Mouse (Mus musculus) CH12.LX (cell line): ENCODE data around the gene Syn3. TPM values are rescaled to one million over a fixed set of nuclear protein-coding genes. Genes with fewer than 3 reads are reported as not detected.

ENCODE experiments used
- DNase-seq: peaks from one replicate; pipeline ENCODE4 v3.0.0-alpha.2; 2013; ENCODE audit errors: extremely low read depth
- H3K27ac ChIP-seq: 2 replicates; pipeline ENCODE4 v1.5.1; 2012; ENCODE audit warnings: low read depth, mild to moderate bottlenecking, control low read depth, moderate library complexity; ENCODE audit not compliant: insufficient read depth
- H3K27me3 ChIP-seq: replicated peaks from 2 replicates; pipeline ENCODE3; 2012; ENCODE audit warnings: inconsistent platforms
- H3K36me3 ChIP-seq, 2 experiments: replicated peaks in 1 of 2; 2 replicates each; pipeline versions ENCODE3 to v1.6.1; 2012; ENCODE audit warnings: inconsistent platforms in 1 of 2, low read length in 1 of 2, mild to moderate bottlenecking in 1 of 2, mixed read lengths in 1 of 2, moderate library complexity in 1 of 2; ENCODE audit not compliant: control insufficient read depth in 1 of 2, insufficient read depth in 1 of 2
- H3K4me1 ChIP-seq, 2 experiments: 2 replicates each; pipeline ENCODE4 v1.6.1; 2012; ENCODE audit warnings: inconsistent platforms in 1 of 2, moderate library complexity in 1 of 2; ENCODE audit not compliant: insufficient read depth in 2 of 2, control insufficient read depth in 1 of 2
- H3K4me2 ChIP-seq: 2 replicates; pipeline ENCODE4 v1.6.1; 2012; ENCODE audit warnings: low read depth, mild to moderate bottlenecking, control low read depth; ENCODE audit not compliant: poor library complexity, insufficient read depth, severe bottlenecking
- H3K4me3 ChIP-seq, 3 experiments: fragments of 150-350 bp in 1 of 3; sonication (generic) in 1 of 3; replicated peaks in 1 of 3; 2 replicates each; pipeline versions ENCODE3 to v1.5.1; 2011 to 2012; ENCODE audit warnings: low read depth in 2 of 3, low read length in 2 of 3, mild to moderate bottlenecking in 2 of 3, moderate library complexity in 2 of 3, control low read depth in 1 of 3, improper control_type of control experiment in 1 of 3, inconsistent platforms in 1 of 3, mixed read lengths in 1 of 3; ENCODE audit not compliant: poor library complexity in 1 of 3
- H3K79me2 ChIP-seq: replicated peaks from 2 replicates; pipeline ENCODE4 v1.6.1; 2012; ENCODE audit warnings: mild to moderate bottlenecking, moderate library complexity; ENCODE audit not compliant: control insufficient read depth, poor library complexity, insufficient read depth, severe bottlenecking; ENCODE audit errors: extremely low read depth
- H3K9ac ChIP-seq: 2 replicates; pipeline ENCODE4 v1.6.1; 2012; ENCODE audit warnings: low read depth, mild to moderate bottlenecking, control low read depth, moderate library complexity; ENCODE audit not compliant: insufficient read depth
- H3K9me3 ChIP-seq: replicated peaks from 2 replicates; pipeline ENCODE3; 2012; ENCODE audit warnings: low read length, inconsistent platforms, mixed read lengths
- CHD2 ChIP-seq: IDR thresholded peaks from 2 replicates; pipeline ENCODE4 v1.6.1; 2011; ENCODE audit warnings: low read length, improper control_type of control experiment
- CTCF ChIP-seq, 2 experiments: IDR thresholded peaks in 1 of 2; conservative IDR thresholded peaks in 1 of 2; 2 replicates each; pipeline ENCODE4 v1.5.1; 2011 to 2012; ENCODE audit warnings: low read depth in 2 of 2, low read length in 2 of 2, improper control_type of control experiment in 1 of 2, inconsistent platforms in 1 of 2, mild to moderate bottlenecking in 1 of 2, moderate library complexity in 1 of 2
- ELF1 ChIP-seq: IDR thresholded peaks from 2 replicates; pipeline ENCODE4 v1.6.1; 2014; ENCODE audit warnings: low read depth, mild to moderate bottlenecking, inconsistent platforms, low read length, improper control_type of control experiment
- ETS1 ChIP-seq: conservative IDR thresholded peaks from 2 replicates; pipeline ENCODE4 v1.6.1; 2012; ENCODE audit warnings: low read depth, mild to moderate bottlenecking, inconsistent platforms, low read length, improper control_type of control experiment, moderate library complexity
- GABPA ChIP-seq: IDR thresholded peaks from 2 replicates; pipeline ENCODE4 v1.6.1; 2012; ENCODE audit warnings: low read depth, low read length, improper control_type of control experiment, inconsistent platforms; ENCODE audit not compliant: insufficient replicate concordance
- IRF4 ChIP-seq: IDR thresholded peaks from 2 replicates; pipeline ENCODE4 v1.6.1; 2014; ENCODE audit warnings: low read depth, mild to moderate bottlenecking, inconsistent platforms, low read length, improper control_type of control experiment
- JUN ChIP-seq: IDR thresholded peaks from 2 replicates; pipeline ENCODE4 v1.6.1; 2011; ENCODE audit warnings: low read depth, mild to moderate bottlenecking, low read length, improper control_type of control experiment, moderate library complexity; ENCODE audit not compliant: insufficient read depth
- KAT2A ChIP-seq: IDR thresholded peaks from 2 replicates; pipeline ENCODE4 v1.6.1; 2012; ENCODE audit warnings: low read length, improper control_type of control experiment, inconsistent platforms; ENCODE audit not compliant: insufficient replicate concordance
- MEF2A ChIP-seq: IDR thresholded peaks from 2 replicates; pipeline ENCODE4 v1.6.1; 2014; ENCODE audit warnings: low read depth, mild to moderate bottlenecking, inconsistent platforms, low read length, improper control_type of control experiment, borderline replicate concordance
- MYC ChIP-seq: IDR thresholded peaks from 2 replicates; pipeline ENCODE4 v1.6.1; 2011; ENCODE audit warnings: low read depth, mild to moderate bottlenecking, improper control_type of control experiment, low read length
- PAX5 ChIP-seq: IDR thresholded peaks from 2 replicates; pipeline ENCODE4 v1.6.1; 2012; ENCODE audit warnings: low read length, inconsistent platforms, mixed read lengths
- POLR2AphosphoS2 ChIP-seq: IDR thresholded peaks from 2 replicates; pipeline ENCODE4 v1.6.1; 2011; ENCODE audit warnings: low read depth, low read length, improper control_type of control experiment
- RAD21 ChIP-seq: IDR thresholded peaks from 2 replicates; pipeline ENCODE4 v1.6.1; 2011; ENCODE audit warnings: low read depth, mild to moderate bottlenecking, low read length, improper control_type of control experiment, moderate library complexity
- RCOR1 ChIP-seq: conservative IDR thresholded peaks from 2 replicates; pipeline ENCODE4 v1.6.1; 2012; ENCODE audit warnings: low read depth, mild to moderate bottlenecking, inconsistent platforms, low read length, improper control_type of control experiment
- SIN3A ChIP-seq: IDR thresholded peaks from 2 replicates; pipeline ENCODE4 v1.6.1; 2012; ENCODE audit warnings: low read length, improper control_type of control experiment, inconsistent platforms
- SMC3 ChIP-seq: IDR thresholded peaks from 2 replicates; pipeline ENCODE4 v1.6.1; 2011; ENCODE audit warnings: low read depth, low read length, improper control_type of control experiment
- TBP ChIP-seq: conservative IDR thresholded peaks from 2 replicates; pipeline ENCODE4 v1.6.1; 2011; ENCODE audit warnings: low read depth, low read length, improper control_type of control experiment
- USF2 ChIP-seq: conservative IDR thresholded peaks from 2 replicates; pipeline ENCODE4 v1.6.1; 2011; ENCODE audit warnings: low read depth, low read length, improper control_type of control experiment
- ZC3H11A ChIP-seq: IDR thresholded peaks from 2 replicates; pipeline ENCODE4 v1.6.1; 2012; ENCODE audit warnings: low read depth, mild to moderate bottlenecking, inconsistent platforms, low read length, improper control_type of control experiment
- ZMIZ1 ChIP-seq: IDR thresholded peaks from 2 replicates; pipeline ENCODE4 v1.6.1; 2012; ENCODE audit warnings: low read depth, mild to moderate bottlenecking, inconsistent platforms, low read length, improper control_type of control experiment
- dilution Hi-C: fragments of 300-500 bp; cut with MboI; formaldehyde crosslinking; loops from 2 replicates; pipeline ENCODE4 v1.14.3; 2020; ENCODE audit warnings: low sequenced_read_pairs; ENCODE audit not compliant: extremely low pct_unique_long_range_greater_than_20kb, extremely low pct_ligation_motif_present
- in situ Hi-C: fragments of 300-500 bp; cut with MboI; formaldehyde crosslinking; loops from 3 replicates; pipeline ENCODE4 v1.14.3; 2019; ENCODE audit warnings: low sequenced_read_pairs, low pct_ligation_motif_present, low pct_unique_long_range_greater_than_20kb, mixed read lengths
- polyA plus RNA-seq: library from polyadenylated mRNA; unstranded; fragments of >175 nt; gene quantifications from 2 replicates; pipeline ENCODE4 v1.2.1, GENCODE M21; 2012; ENCODE audit warnings: low read depth; ENCODE audit not compliant: insufficient read length
- total RNA-seq, 2 experiments: library from RNA; depleted of rRNA; stranded (reverse); fragments of 300-350 nt in 1 of 2; fragments of >200 nt in 1 of 2; gene quantifications; 2 replicates each; pipeline ENCODE4 v1.2.3; 2012 to 2014

Gene Syn3
- total and polyA plus RNA-seq, 3 experiments = 2.8 to 8.9 (median 5.6) TPM

DNA sequence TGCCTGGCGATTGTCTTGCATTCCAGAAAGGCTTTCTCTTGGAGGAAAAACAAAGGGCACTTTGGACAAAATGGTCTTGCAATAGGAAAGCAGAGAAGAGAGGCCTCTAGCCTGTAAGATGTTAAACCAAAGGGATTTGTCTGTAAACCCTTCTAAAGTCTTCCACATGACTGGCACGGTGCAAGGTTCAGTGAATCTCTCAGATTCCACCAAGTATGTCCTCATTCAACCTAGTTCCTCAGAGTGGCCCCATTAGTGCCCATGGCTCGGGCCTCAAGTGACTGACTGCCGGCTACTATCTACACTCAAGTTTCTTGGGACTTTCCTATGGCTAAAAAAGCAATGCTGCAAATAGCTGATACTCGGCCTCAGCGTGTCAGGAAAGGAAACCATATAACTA, 200.4 kb downstream of the Syn3 start:
- Histone ChIP-seq H3K36me3 (peaks cover 0 to 10% of the 10 kb centered on the region in 2 experiments), H3K9me3 (no peaks in the 10 kb centered on the region), H3K4me3 (no peak overlapping the region), H3K4me1 (peaks cover 0 to 7% of the 10 kb centered on the region in 2 experiments; a peak in 2 of 4 replicates), H3K9ac (no peak overlapping the region), H3K27ac (no peak overlapping the region), H3K4me2 (no peak overlapping the region), H3K27me3 (no peaks in the 10 kb centered on the region), H3K79me2 (no peaks in the 10 kb centered on the region)
- dilution Hi-C loops = no loop called here
- TF ChIP-seq ETS1 (no peak), ZC3H11A (no peak), TBP (no peak), POLR2AphosphoS2 (no peak)
- in situ Hi-C loops = loop anchor here (5.0 to 10.0 kb wide), 2 partner anchors 244 to 326 kb away; no protein-coding TSS in a partner anchor
- DNase-seq = no peak

DNA sequence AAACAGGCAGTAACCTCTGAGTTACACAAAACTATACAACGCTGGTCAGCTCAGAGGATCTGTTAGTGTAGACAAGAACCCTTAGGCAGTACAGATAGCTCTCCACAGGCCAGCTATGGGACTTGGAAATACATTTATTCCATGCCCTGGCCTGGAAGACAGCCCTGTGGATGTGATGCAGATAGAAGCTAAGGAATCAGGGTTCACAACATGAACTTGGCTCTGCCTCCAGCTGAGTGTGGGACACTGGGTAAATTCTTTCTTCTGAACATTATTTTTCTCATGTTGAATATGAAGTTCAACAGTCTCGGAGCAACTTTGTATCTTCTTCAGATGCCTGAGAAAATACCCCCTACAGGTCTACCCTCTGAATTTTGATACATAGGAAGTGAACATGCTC, 201.4 kb downstream of the Syn3 start:
- H3K27me3 ChIP-seq = no peaks in the 10 kb centered on the region
- H3K36me3 ChIP-seq = peaks cover 0 to 10% of the 10 kb centered on the region in 2 experiments
- dilution Hi-C loops = no loop called here
- no peaks in the 10 kb centered on the region for H3K79me2 ChIP-seq
- DNase-seq = no peak
- no peak overlapping the region for H3K9ac ChIP-seq
- H3K4me1 ChIP-seq = no peaks in the 10 kb centered on the region
- TF ChIP-seq CHD2 (no peak), TBP (no peak), ELF1 (no peak), KAT2A (no peak), USF2 (no peak), JUN (no peak), PAX5 (no peak)
- TF ChIP-seq, all 38 proteins: peak for 0
- in situ Hi-C loops = loop anchor here (5.0 to 10.0 kb wide), 2 partner anchors 243 to 325 kb away; no protein-coding TSS in a partner anchor
- no peak overlapping the region for H3K27ac ChIP-seq
- no peak overlapping the region for H3K4me3 ChIP-seq
- no peak overlapping the region for H3K4me2 ChIP-seq
- H3K9me3 ChIP-seq = no peaks in the 10 kb centered on the region

DNA sequence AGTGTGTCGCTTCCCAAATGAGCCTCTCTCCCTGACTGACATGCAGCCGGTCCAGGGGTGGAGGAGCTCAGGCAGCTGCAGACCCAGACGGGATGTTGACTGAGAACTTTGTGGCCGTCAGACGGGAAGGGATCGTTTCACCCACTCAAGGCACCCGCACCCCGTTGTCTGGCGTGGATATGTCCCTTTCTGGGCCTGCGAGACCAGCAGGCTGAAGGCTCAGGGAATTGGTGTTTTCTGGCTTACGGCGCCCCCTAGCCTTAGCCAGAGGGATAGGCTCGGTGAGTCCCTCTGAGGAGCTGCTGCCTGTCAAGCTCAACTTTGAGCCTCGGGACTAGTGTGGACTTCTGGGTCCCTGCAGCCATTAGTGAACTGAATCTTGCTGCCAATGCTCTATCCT, 202.6 kb downstream of the Syn3 start:
- H3K4me3 ChIP-seq = no peak overlapping the region
- dilution Hi-C loops = no loop called here
- no peak overlapping the region for H3K27ac ChIP-seq
- H3K4me2 ChIP-seq = no peak overlapping the region
- no peaks in the 10 kb centered on the region for H3K79me2 ChIP-seq
- DNase-seq = peak; percentile 65
- in situ Hi-C loops = loop anchor here (5.0 to 10.0 kb wide), 2 partner anchors 241 to 324 kb away; no protein-coding TSS in a partner anchor
- peaks cover 0 to 10% of the 10 kb centered on the region in 2 experiments for H3K36me3 ChIP-seq
- H3K4me1 ChIP-seq = no peaks in the 10 kb centered on the region
- no peaks in the 10 kb centered on the region for H3K9me3 ChIP-seq
- TF ChIP-seq SMC3 (peak; percentile 85), RAD21 (peak; percentile 91), ZMIZ1 (no peak), RCOR1 (no peak), IRF4 (no peak), CTCF (conservative IDR thresholded peaks at IDR 0.05 in 1 of 2, IDR thresholded peaks at IDR 0.05 in 1 of 2; ENCODE audit: low read depth in 2 of 2, low read length in 2 of 2) (peak; percentile 39 to 91; a peak in 3 of 4 replicates), MEF2A (no peak), MYC (no peak), TBP (no peak), CHD2 (no peak), SIN3A (no peak), GABPA (no peak)
- H3K27me3 ChIP-seq = no peaks in the 10 kb centered on the region
- H3K9ac ChIP-seq = no peak overlapping the region
